Mouse (Mus musculus): ENCODE measurements around the gene Tln2.

Gene Tln2

DNA sequence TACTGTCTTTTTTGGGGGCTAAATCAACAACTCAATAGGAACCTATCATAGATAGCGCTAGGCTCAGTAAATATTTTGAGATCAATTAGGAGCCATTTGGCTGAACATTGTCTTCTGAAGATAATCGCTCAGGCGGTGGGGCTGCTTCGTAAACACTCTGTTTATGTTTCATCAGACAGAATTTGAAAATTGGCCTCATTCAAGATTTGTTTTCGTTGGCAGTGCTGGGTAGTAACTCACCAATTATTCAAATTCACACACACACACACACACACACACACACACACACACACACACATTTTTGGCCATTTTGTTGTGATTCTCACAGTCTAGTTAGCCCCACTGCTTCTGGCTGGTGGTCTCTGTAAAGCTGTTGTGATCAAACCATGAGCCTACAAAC is 12.9 kb downstream of the Tln2 start:
- DNase-seq (ENCODE audit: low read depth, low spot score) = no peak

DNA sequence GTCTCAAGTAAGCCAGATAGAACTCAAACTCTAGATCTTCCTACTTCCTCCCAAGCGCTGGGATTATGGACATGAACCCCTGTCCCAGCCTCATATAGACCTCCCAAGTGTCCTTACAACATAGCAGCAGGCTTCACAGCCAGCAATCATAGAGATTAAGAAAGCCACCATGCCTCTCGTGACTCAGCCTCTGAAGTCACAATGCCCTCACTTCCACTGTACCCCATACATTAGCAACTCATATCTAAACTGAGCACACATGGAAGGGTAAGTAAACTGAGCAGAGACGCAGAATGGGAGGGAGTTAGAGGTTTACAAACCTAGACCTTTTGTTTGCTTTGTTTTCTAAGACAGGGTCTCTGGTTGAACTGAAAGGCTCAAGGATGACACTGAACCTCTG is 13.7 kb downstream of the Tln2 start:
- DNase-seq (ENCODE audit: low read depth, low spot score) = no peak

DNA sequence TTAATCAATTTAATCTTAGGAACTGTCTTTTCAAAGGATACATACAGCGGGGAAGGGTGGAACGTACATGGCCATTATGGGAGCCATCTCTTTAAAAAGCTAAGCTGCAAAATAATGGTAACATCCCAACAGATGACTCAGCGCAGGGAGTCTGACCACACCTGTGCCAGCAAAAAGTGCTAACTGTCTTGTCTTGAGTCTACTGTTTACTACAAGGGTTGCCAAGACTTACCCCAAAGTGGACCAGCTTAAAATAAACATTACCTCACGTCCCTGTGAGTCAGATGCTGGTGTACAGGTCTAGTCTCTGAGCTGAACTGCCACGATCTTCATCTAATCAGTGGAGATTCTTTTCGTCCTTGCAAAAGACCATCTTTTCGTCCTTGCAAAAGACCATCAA is 14.7 kb downstream of the Tln2 start:
- no peak for DNase-seq (ENCODE audit: low read depth, low spot score)

DNA sequence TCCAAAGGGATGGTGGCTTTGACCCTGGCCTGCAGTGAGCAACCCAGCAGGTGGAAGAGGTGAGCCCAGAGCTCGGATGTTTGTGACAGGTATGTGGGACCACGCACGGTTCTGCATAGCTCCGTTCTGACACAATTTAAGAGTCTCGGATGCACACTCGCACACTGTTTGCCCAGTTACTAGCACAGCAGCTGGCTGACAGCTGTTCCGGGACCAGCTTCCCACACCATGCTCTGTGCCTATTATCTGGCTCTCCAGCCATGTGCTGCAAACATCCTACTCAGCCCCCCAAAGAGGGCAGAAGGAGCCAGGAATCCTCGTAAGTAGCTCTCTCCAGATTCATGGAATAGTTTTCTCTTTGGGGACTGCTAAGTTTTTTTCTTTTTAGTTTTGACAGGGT is 17.6 kb downstream of the Tln2 start:
- no peak for DNase-seq (ENCODE audit: low read depth, low spot score)

DNA sequence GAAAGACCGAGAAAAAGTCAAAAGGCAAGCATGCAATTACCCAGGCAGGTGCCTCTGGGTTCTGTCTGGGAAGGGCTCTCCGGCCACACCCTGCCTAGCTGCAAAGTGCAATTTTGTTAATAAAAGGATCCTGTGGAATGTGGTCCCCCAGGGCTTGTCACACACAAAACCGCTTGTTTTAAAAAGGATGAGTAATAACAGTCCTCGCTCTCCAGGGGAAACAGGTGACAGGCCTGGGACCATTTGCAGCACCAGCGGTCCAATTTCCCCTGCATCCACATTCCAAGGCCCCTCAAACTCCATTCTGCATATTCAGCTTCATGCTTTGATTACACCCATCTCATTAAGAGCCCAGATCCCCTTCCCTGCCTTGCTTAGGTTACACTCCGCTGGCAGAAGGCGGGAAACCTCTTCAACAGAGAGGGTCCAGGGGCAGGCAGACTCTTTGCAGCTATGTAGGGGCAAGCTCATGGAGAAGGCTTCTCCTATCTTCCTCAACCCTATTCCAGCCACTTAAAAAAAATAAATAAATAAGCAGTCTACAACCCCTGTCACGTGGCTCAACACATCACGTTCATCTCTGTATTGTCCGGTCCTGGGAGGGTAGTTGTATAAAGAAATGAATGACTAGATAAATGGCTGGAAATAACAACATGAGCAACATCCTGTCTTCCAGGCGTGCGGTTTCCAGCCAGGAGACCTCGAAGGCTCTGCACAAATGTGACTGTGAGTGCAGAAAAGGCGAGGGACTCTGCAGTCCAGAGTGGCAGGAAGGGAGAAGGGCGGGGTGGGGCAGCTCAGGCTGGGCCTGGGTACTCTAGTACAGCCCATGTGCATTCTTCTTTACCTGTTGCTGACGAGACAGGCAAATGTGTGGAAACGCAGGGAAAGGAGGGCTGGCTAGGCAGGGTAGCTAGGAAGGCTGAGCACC is 19.5 kb downstream of the Tln2 start:
- no peak for DNase-seq (ENCODE audit: low read depth, low spot score)

DNA sequence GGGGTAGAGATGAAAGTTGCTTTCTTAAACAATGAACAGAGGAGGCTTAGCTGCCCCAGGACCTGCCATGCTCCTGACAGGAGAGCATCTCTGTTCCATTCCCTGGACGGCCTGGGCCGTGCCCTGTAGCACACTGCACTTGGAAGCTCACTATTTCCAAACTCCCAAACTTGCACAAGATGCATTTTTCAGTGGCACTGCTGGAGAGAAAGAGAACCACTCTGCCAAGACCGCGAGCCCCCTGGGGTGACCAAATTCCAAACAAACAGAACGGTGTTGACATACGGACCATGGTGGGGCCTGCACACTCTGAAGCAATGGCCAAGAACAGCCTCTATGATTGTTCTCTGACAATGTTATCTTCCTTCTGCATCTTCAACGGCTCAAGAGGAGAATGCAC is 25.1 kb downstream of the Tln2 start:
- no peak for DNase-seq (ENCODE audit: low read depth, low spot score)

DNA sequence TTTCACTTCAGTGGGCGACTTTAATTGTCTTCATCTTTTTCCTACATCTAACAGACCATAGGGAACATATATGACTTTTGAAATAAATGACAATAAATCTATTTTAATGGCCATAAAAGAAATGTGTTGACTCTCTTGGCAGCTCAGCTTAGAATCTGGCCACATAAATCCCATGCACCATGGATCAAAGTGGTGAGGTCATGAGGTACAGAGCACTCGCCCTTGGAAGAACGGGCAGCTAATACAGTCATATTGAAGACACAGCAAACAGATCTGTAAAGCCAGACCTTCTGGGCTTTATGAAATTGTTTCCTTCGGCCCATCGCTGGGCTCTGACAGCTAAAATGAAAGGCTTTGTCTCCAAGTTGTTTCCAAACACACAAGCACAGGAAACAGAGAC is 26.2 kb downstream of the Tln2 start:
- DNase-seq (ENCODE audit: low read depth, low spot score) = no peak

DNA sequence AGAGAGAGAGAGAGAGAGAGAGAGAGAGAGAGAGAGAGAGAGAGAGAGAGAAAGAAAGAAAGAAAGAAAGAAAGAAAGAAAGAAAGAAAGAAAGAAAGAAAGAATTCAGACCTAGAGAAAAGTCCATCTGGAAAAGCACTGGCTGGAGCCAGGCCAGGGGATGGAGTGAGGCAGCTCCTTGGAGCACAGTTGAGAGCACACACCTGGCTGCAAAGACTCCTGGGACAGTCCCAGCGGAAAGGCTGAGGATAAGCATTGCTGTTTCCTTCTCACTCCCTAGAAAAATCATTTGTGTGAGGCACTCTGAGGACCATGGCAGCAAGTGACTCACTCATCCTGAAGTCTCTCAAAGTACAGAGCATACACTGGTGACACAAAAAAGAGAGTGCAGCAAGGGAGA is 26.9 kb downstream of the Tln2 start:
- no peak for DNase-seq (ENCODE audit: low read depth, low spot score)

DNA sequence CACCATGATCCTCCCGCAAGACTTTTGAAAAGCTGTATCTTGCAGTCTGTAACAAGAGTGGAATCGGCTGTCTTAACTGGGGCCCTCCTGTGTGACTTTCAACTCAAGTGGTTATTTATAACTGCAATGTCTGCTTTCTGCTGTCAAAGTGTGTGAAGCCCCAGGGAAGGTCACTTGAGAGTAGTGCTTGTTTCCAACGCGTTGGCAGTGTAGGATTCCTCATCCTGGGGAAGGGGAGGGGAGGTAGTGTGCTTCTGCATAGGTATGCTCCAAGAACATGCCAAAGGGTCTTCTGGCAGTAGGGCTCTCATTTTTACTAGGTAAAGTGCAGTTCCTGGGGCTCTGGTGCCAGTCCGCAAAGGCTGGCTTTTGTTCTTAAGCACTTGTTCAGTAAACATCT is 29.9 kb downstream of the Tln2 start:
- DNase-seq (ENCODE audit: low read depth, low spot score) = no peak

DNA sequence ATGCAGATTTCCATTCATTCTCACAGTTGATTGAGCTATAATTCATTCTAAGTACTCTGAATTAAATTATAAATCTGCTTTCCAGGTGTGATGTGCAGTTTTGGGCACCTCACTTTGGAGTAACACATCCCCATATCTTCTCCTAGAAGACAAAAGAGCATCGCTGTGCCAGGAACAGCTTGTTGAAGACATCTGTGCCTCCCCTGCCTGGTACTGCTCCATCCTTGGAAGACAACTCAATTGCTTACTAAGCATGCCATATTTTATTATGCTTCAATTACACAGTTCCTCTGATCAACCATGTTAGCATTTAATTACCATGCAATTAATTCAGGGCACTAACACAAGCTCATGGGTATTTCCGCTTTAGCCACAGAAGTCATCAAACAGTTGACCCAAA is 31.8 kb downstream of the Tln2 start:
- DNase-seq (ENCODE audit: low read depth, low spot score) = no peak

DNA sequence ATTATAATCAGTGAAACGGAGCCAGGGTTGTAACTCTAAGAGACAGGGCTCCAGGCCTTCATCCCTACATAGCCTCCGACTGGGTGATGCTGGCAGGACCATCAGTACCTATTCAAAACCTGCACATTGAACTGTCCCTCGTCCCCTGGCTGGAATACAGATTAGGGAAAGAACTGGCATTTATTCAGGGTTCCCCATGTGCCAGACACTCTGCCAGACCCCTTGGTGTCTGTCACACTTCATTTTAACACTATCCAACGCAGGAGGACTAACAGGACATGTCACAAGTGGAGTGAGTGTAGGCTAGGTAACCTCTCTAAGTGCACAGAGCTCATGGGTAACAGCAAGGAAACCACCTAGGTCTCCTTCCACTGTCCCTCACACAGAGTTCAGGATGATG is 37.8 kb downstream of the Tln2 start:
- no peak for DNase-seq (ENCODE audit: low read depth, low spot score)

DNA sequence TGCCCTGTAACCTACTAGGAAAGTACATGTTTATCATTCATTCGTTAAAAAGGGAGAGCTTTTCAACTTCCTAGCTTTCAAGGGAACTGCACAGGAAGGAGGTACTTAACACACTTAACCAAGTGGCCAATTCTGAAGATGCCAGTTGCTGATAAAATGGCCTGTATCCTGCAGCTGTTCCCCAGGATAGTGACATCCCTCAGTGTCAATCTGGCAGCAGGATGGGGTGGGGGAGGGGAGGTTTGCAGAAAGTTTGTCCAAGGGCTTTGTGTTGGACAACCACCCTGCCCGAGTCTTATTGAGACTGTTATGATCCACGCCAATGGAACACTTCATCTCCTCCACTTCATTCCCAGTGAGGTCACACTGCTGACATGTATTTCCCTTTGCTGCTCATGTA is 50.0 kb downstream of the Tln2 start:
- DNase-seq (ENCODE audit: low read depth, low spot score) = no peak

DNA sequence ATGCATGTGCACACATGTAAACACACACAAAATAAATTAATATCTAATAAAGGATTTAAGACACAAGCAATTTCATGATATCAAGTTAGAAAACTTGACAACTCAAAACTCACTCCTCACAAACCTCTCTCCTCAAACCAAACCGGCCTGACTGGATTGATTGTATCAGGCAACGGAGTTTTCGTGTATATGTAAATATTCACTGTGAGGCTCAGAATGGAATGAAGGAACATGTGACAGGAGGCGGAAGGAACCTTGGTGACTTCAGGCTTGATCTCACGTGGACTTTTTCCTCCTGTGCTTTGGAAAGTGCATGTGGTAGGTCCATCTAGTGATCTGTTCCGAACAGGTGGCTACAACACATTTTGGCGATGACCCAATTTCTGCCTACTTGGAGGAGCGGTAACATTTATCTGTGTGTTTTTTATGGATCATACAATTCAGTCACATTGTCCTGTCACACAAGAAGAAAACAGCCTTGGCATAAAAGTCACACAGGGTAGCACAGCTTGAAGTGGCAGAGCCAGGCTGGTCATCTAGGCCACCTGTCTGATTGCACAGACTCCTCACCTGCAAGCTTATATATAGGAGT is 54.7 kb downstream of the Tln2 start:
- no peak for DNase-seq (ENCODE audit: low read depth, low spot score)

DNA sequence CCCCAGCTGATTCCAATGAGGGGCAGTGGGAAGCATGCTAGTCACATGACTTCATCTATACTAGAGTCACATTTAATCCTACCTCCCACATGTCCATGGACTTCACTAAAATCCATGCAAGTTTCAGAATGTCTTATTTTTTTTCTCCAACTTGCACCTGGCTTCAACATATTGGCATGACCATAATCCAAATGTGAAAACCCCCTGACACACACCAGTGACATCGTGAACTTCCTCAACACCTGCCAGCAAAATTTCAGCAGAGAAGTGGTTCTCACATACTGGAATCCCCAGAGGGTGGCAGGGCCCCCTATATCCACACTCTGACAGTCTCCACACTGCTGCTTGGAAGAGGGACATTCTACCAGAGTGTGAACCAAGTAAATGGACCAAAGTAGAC is 57.7 kb downstream of the Tln2 start:
- no peak for DNase-seq (ENCODE audit: low read depth, low spot score)

DNA sequence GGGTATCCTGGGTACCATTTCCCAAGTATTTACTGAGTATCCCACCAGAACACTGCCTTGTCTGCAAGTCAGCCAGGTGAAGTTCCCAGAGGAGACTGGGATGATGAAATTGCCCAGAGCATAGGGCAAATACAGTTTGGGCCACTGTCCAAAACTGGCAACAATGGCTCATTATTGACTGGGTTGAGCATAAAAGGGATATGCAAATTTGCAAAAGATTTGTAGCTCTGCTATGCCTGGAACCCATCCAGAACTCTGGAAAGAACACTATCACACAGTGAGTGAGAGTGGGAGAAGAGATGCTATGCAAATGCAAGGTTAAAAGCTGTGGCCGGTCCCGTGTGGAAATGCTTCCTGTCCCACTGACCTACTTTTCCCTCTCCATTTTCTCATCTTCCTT is 63.1 kb downstream of the Tln2 start:
- no peak for DNase-seq (ENCODE audit: low read depth, low spot score)

DNA sequence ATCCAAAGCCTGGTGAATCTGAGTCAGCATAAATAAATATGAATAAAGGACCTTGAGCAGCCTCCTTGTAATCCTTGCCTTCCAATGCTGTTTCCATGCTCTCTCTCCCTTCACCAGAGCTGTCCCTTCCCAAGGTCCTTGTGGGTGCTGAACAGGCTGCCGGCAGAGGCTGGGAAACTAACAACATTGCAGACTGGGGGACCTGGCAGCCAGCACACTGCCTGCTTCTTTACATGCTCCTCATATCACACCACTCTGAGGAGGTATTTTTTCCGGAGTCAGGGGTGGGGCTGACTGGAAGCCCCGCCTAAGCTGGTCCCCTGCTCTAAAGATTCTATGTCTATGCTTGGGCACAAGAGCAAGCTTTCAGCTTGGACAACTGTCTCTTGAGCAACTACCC is 64.2 kb downstream of the Tln2 start:
- no peak for DNase-seq (ENCODE audit: low read depth, low spot score)

DNA sequence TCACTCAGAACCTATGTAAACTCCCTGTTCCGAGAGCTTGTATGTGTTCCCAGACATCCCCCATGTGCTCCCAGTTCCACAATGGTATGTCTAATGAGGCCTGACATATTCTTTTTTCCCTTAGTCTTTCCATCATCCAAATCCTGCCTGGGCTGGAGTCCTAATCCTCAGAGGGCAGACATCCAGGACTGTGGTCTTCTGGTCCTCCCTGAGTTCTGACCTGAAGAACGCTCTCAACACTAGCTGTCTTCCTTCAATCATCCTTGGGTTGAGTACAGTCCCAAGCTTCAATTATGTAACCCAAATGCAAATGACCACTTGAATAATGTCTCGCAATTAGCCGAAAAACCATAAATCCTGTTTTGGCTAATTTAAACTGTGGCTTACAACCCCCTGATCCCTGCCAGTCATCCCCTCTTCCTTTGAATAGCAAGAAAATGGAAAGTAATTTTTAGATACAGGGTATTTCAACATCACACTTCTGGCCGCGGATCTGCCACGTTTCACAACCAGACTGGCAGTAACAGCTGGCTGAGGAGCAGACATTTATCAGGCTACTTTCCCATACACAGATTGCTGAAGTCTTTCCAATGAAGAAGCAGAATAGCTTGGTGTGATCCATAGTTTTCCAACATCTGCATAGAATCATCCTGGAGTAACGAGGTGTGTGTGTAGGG is 65.5 kb downstream of the Tln2 start:
- DNase-seq (ENCODE audit: low read depth, low spot score) = no peak

DNA sequence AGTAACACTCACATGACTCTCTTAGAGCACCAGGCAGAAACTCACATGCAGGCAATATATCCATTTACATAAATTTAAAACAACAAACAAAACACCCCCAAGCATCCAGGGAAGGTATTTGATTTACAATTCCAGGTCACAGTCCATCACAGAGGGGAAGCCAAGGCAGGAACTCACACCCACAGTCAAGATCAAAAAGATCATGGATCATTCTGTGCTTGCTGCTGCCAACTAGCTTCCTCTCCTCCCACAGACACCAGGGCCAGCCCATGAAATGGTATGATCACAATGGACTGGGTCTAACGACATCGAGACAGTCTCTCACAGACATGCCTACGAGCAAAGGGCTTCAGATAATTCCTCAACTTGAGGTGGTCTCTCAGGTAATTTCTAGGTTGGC is 70.1 kb downstream of the Tln2 start:
- no peak for DNase-seq (ENCODE audit: low read depth, low spot score)

DNA sequence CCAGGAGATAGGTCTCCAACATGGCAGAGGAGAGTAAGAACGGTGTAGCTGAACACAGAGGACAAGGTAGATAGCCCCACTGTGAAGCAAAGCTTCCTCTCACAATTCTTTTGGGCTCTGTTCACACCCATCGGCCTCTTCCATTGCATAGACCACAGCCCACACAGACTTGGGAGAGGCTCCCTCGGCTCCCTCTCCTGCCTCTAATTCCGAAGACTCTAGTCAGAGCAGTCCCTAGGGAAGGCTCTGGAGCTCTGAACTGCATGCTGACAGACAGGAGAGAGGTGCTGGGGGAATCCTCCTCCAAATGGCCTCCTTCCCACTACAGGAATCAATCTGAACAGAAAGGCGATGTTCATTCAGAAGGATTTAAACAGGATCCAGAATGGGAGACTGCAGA is 72.9 kb downstream of the Tln2 start:
- DNase-seq (ENCODE audit: low read depth, low spot score) = no peak

DNA sequence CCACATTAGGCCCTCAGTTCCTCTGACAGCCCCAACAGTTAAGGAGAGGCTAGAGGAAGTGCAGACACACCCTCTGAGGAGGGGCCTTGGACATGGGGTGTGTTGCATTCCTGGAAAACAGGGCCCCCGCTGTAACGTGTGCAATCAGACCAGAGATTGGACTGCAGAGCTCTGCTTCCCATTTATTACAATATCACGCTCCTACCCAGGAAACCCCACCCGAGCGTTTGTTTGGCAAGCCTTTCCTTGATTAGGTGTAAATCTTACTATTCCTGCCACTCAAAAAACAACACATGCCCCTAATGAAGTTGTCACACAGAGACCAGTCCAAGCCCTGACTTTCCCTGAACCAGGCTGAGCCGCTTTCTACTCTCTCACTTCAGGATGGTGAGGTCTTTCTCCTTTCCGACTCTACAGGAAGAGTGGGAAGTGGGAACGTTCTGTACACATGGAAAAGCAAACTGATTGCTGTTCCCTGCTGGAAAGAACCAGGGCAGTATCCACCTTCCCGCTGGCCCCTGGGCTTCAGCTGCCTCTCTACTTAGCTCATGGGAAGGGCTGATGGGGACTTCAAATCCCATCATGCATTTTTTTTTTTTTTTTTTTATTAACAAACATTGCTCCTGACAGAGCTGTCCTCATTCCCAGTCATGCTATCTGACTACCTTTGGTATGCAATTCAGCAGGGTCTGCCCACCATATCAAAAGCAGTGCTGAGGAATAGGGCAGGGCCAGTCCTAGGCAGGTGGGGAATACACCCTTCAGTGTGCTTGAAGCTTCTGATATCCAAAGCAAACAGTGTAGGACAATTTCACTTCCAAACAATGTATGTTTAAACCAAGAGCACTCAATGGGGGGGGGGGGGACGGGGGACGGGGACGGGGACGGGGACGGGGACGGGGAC is 74.1 kb downstream of the Tln2 start:
- no peak for DNase-seq (ENCODE audit: low read depth, low spot score)

DNA sequence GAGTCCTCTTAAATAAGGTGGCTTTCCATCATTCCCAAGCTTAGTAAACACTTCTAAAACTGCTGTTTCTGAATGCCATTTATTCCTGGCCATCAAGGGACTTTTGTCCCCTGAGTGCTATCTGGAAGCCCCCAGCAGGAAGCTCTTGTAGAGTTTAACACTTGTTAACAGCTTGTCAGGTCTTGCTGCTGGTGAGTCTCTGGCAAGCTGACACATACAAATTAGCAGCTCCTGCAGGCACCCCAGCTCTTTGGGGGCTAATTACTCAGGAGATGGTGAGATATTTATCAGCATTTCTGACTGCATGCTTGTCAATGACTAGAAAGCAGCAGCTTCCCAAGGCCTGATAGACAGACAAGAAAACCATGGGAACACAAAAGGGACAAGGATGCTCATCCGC is 77.2 kb downstream of the Tln2 start:
- no peak for DNase-seq (ENCODE audit: low read depth, low spot score)

DNA sequence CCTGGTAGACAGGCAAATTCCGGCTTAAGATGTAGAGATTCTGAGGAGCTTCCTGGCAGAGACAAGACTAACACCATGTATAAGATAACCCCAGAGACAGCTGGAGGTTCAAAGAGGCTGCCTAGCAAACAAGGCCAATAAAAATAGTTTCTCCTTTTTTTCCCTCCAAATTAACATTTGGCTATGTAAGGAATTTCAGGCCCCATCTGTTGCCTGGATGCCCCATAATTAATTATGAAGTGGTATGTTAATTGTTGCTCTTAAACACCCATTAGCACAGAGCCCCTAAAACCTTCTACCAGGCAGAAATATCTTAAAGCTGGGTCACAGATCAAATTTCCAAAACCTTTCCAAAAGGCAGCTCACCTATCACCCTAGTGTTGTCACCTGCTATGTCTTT is 77.7 kb downstream of the Tln2 start:
- DNase-seq (ENCODE audit: low read depth, low spot score) = no peak
